In genomic region chr19:40989961-40990600, GRCm38 (mm10) we compare ENCODE assay signal across 20 mouse cellular contexts. TPM values are rescaled to one million over a fixed set of nuclear protein-coding genes. Genes with fewer than 3 reads are reported as not detected.
"Had no signal": no experiment of that assay in that cellular context is flagged by ENCODE, and none has a peak within 500 bp of the region (broad histone marks: within the 10 kb centered on the region; RNA-seq: fewer than 3 reads in every experiment).

No protein-coding gene starts in this region.

- H3K36me3 ChIP-seq: limb, embryonic 13.5 days; midbrain, embryonic 13.5 days; neural tube, embryonic 15.5 days had no signal

- H3K4me3 ChIP-seq: layer of hippocampus, adult 2 months; limb, embryonic 13.5 days; megakaryocyte, embryonic 14.5 days; midbrain, embryonic 13.5 days; neural tube, embryonic 15.5 days had no signal

- H3K27me3 ChIP-seq: limb, embryonic 13.5 days; midbrain, embryonic 13.5 days had no signal

- H3K4me1 ChIP-seq: megakaryocyte, embryonic 14.5 days; midbrain, embryonic 13.5 days had no signal

- ATAC-seq: midbrain, embryonic 13.5 days had no signal

- DNase-seq: kidney, postnatal 10 days; kidney, postnatal 4 days; left cerebral cortex, postnatal 4 days; lung, embryonic 14.5 days; lung, postnatal 10 days; lung, postnatal 4 days; right cerebral cortex, adult 18-20 months; right cerebral cortex, postnatal 25 days; thymus, adult 18-20 months; thymus, postnatal 14 days had no signal

- H3K27ac ChIP-seq: layer of hippocampus, adult 2 months; limb, embryonic 13.5 days; midbrain, embryonic 13.5 days; neural tube, embryonic 15.5 days had no signal

RNA-seq across cellular contexts. Expression of gene Dntt, which starts 39.0 kb away (rescaled TPM):
- total RNA-seq: layer of hippocampus, adult 2 months; left cerebral cortex, adult 18-20 months; midbrain, postnatal 0 days had no signal
- polyA plus RNA-seq: limb, embryonic 13.5 days; liver, embryonic 16.5 days; small intestine, adult 2 months; stomach, embryonic 14.5 days had no signal
